Mouse (Mus musculus) thymus, adult 18-20 months (tissue): ENCODE results near the gene Ift172.

ENCODE experiments used
- DNase-seq, 2 experiments: peaks; one replicate each; pipeline ENCODE4 v3.0.0; 2022; ENCODE audit warnings: mixed read lengths in 2 of 2

The Ift172 gene

GRCm38 (mm10) chr5:31290521-31291360, at the start of gene Ift172:
Ift172 (minus strand) TSS chr5:31291116.
- DNase-seq: peak; percentile 91 to 96

DNA sequence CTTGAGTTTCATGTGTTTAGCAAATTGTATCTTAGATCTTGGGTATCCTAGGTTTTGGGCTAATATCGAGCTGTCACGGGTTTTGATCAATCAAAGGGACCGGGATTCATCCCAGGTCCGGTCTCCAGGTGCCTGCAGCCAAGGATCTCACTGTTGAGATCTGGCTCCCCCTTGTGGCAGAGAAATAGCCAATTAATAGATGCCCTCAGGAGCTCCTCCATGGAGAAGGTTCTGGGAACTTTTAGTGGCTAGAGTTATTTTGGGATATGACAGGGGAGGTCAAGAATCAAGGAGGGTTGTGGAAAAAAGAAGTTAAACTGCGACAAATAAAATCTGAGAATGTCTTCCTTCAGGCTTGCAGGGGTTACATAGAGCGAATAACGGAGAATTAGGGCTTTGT, 37.3 kb upstream of the Ift172 start:
- no peak for DNase-seq

- DNase-seq: no peak
These were observed 35.9 kb upstream of the Ift172 start for GRCm38 (mm10) chr5:31326850-31327249.

DNA sequence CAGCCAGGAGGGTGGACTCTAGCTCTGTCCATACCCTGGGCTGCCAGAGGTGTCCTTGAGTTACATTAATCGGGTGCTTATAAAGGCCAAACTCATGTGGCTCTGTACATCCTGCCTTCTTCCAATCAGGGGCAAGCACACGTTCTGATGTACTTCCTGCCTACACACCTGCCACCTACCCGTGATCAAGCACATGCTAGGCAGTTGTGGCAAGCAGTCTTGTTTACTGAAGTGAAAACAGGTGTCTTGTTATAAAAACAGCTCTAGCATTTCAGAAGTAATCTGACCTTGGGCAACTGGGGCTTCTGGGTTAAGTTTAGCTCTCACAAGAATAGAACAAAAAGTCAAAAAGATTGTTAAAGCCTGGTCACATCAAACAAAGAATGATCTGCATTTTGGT, 33.2 kb upstream of the Ift172 start:
- DNase-seq: no peak

DNA sequence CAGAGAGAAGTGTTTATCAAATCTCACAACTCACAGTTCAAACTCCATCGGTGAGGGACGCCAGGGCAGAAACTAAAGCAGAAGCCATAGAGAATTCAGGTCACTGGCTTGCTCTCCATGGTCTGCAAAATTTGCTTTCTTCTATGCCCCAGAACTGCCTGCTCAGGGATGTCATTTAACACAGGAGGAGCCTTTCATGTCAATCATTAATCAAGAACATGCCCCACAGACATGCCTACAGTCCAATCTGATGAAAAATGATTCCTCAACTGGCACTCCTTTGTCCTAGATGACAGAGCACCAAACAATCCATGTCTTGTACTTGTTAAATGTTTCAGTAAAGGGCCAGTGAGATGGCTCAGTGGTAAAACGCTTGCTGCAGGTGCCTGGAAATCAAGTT, 31.9 kb upstream of the Ift172 start:
- no peak for DNase-seq

DNA sequence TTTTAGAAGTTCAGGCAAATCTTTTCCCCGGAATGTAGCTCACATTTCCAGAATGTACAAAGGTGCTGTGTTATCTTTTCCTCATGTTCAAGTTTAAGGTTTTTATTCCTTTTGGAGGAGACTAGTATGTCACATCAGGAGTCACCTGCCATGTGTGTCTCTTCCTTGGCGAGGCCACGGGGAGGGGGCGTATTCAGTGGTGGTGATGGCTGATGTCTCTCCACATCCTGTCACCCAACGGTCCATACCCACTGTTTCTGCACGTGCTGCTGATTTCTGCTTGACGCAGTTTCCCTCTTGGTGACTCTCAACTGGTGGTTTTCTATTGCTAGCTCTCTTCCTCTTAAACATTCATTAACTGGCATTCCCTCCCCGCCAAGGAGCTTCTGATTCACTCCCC, 21.9 kb upstream of the Ift172 start:
- no peak for DNase-seq

GRCm38 (mm10) chr5:31303093-31303492, 12.2 kb upstream of the Ift172 start:
- no peak for DNase-seq

DNA sequence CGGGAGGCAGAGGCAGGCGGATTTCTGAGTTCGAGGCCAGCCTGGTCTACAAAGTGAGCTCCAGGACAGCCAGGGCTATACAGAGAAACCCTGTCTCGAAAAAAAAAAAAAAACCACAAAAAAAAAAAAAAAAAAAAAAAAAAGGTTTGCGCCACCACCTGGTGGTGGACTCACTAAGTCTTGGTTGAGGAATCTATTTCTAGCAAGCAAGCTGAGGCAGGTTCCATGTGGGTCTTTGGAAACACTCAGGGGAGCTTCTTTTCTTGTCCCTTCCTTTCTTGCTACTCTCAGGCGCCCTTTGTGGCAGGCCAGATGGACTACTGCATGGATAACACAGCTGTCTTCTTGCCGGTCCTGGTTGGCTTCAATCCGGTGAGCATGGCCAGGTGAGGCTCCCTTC, 10.9 kb upstream of the Ift172 start:
- DNase-seq: no peak

- DNase-seq: no peak
These were observed 7.6 kb upstream of the Ift172 start for GRCm38 (mm10) chr5:31298486-31298885.

GRCm38 (mm10) chr5:31297981-31298380, 7.1 kb upstream of the Ift172 start:
- no peak for DNase-seq

- DNase-seq: no peak
These were observed 6.3 kb upstream of the Ift172 start, which contains the start of gene Gckr for GRCm38 (mm10) chr5:31297047-31297757. Gckr (plus strand) TSS chr5:31297443.

- no peak for DNase-seq
These were observed 4.8 kb upstream of the Ift172 start, which contains the start of gene Fndc4 for GRCm38 (mm10) chr5:31295606-31296141. Fndc4 (minus strand) TSS chr5:31296080.

DNA sequence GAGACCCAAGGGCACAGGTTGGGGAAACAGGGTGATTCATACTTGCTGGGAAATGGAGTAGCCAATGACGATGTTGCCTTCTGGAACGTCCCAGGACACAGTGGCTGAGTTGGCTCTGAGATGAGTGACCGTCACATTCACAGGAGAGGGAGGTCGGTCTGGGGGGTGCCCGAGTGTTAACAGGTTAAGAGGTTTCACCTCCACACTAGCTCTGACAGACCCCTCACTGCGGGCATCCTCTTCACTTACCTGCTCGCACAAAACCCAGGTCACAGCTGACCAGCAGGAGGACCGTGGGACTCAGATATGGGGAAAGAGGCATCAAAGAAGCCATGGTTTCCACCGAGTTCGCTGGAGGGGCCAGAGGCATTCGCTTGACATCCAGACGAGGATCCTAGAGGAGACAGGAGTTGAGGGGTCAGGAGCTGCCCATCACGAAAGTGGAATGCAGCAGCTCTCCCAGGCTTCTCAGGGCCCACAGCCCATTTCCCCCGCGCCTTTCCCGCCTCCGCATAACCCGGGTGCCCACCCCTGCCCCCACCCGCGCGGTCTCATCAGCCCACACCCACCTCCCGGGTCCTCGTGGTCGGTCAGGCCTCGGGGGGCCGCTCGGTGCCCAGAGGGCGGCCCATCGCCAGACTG, 4.2 kb upstream of the Ift172 start:
- DNase-seq: no peak

DNA sequence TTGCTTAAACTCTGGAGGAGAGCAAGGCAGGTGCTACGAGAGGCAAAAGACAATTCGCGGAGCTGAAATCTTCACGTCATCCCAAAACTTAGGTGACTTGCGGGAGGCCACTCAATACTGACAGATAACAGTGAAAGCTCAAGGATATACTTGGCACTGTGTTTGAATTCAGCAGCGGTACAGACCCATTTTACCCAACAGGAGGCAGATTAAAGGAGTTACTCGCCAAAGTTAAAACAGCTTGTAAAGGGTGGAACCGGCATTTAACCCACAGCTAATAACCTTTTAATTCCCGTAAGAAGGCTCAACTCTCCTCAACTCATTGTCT, 409 bp upstream of the Ift172 start:
- no peak for DNase-seq

GRCm38 (mm10) chr5:31289626-31290230, 1.2 kb downstream of the Ift172 start:
- DNase-seq: no peak

- DNase-seq: no peak
These were observed 2.3 kb downstream of the Ift172 start for GRCm38 (mm10) chr5:31288655-31289054.

DNA sequence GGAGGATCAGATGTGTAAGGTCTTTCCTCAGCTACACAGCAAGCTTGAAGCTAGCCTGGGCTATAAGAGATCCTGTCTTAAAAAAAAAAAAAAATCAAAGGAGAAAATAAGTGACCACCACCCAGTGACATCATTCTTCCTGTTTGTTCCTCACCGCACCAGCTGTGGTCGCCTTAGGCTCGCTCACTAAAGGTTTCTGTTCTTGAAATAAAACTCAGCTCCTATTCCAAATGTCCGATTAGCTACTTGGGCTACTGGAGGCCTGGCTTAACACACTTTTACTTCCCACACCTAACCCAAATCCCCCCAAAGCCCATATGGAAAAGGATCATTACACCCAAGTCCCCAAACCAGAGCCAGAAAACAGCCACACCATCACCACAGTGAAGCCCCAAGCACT, 2.7 kb downstream of the Ift172 start:
- DNase-seq: no peak

- DNase-seq: no peak
These were observed 11.5 kb downstream of the Ift172 start for GRCm38 (mm10) chr5:31279245-31279988.

DNA sequence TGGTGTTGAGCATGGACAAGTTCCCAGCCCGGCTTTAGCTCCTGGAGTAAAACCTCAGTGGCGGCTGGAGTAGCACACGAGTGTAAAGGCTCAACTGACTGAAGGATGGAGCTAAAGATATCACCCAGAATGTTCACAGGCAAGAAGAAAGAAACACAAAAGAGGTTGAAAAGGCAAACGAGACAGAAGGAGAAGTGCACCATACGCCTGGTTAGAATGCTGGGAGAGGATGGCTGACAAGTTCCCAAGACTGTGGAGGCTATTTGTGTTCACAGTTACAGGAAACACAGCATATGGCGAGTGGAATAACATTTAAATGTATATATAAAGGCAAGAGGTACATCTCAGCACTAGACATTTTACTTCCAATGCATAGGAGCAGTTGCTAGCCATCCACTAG, 17.9 kb downstream of the Ift172 start:
- no peak for DNase-seq

GRCm38 (mm10) chr5:31267686-31268085, 23.2 kb downstream of the Ift172 start:
- no peak for DNase-seq

DNA sequence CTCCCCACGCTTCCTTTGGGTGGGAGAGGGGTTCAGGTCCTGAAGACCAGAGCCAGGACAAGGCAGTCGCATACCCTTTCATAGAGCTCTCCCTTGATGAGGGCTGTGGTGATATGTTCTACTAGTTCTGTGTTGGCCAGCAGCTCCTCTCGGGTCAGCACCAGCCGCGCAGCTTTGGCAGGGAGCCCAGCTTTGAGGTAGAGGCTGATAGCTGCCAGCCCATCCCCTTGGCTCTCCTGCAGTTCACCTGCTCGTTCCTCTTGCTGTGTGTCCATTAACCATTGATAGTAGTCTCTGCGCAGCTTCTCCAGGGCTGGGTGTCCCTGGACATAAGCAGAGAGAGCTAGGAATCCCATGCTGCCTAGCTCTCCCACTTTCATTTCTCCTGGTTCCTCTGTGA, 24.8 kb downstream of the Ift172 start:
- DNase-seq: no peak

- DNase-seq: no peak
These were observed 33.3 kb downstream of the Ift172 start for GRCm38 (mm10) chr5:31257616-31258015.
